Mouse (Mus musculus): ENCODE data around the gene Apol7c. TPM values are rescaled to one million over a fixed set of nuclear protein-coding genes. Genes with fewer than 3 reads are reported as not detected.
"Not testable (repeated sequence)": the region's sequence is repeated elsewhere in the genome, so short reads cannot be mapped to it uniquely, and the experiment has no call there.

The Apol7c gene
- polyA plus RNA-seq (2015; fragmentation: Nextera tagmentation; extraction: Ambion mirVana): 3.1 and 3.5 TPM in 2 replicates

GRCm38 (mm10) chr15:77533216-77533615, at the start of gene Apol7c:
Gene Apol7c (minus strand): TSS chr15:77533316.
- Histone ChIP-seq H3K4me3 (replicated peaks) (no peak within 1 kb of the TSS), H3K4me1 (replicated peaks) (no peaks in the 10 kb centered on the region), H3K27ac (no peak within 1 kb of the TSS), H3K36me3 (no peaks in the 10 kb centered on the region), H3K9ac (no peak within 1 kb of the TSS), H3K9me3 (no peaks in the 10 kb centered on the region), H3K4me2 (replicated peaks) (no peak within 1 kb of the TSS), H3K27me3 (replicated peaks) (no peaks in the 10 kb centered on the region)
- ATAC-seq: no peak

- Histone ChIP-seq H3K27me3 (replicated peaks) (no peaks in the 10 kb centered on the region), H3K4me2 (replicated peaks) (no peak overlapping the region), H3K9me3 (no peaks in the 10 kb centered on the region), H3K9ac (no peak overlapping the region), H3K4me3 (replicated peaks) (no peak overlapping the region), H3K36me3 (no peaks in the 10 kb centered on the region), H3K27ac (no peak overlapping the region), H3K4me1 (replicated peaks) (no peaks in the 10 kb centered on the region)
- 39% methylated on average over 1 of the region's 1 CpGs for WGBS
- ATAC-seq: no peak
Measured at GRCm38 (mm10) chr15:77581681-77582080, 48.6 kb upstream of the Apol7c start.

GRCm38 (mm10) chr15:77579311-77579710, 46.2 kb upstream of the Apol7c start:
- Histone ChIP-seq H3K4me2 (replicated peaks) (no peak overlapping the region), H3K27me3 (replicated peaks) (no peaks in the 10 kb centered on the region), H3K27ac (no peak overlapping the region), H3K4me1 (replicated peaks) (no peaks in the 10 kb centered on the region), H3K9me3 (no peaks in the 10 kb centered on the region), H3K36me3 (no peaks in the 10 kb centered on the region), H3K9ac (no peak overlapping the region), H3K4me3 (replicated peaks) (no peak overlapping the region)
- ATAC-seq: no peak
- WGBS: 84% methylated on average over 4 of the region's 4 CpGs

GRCm38 (mm10) chr15:77578801-77579200, 45.7 kb upstream of the Apol7c start:
- no peak overlapping the region for H3K4me3 ChIP-seq (replicated peaks)
- 95% methylated on average over 2 of the region's 2 CpGs for WGBS
- H3K4me2 ChIP-seq (replicated peaks): no peak overlapping the region
- H3K27me3 ChIP-seq (replicated peaks): no peaks in the 10 kb centered on the region
- no peaks in the 10 kb centered on the region for H3K9me3 ChIP-seq
- H3K27ac ChIP-seq: no peak overlapping the region
- no peaks in the 10 kb centered on the region for H3K36me3 ChIP-seq
- ATAC-seq: no peak
- H3K4me1 ChIP-seq (replicated peaks): no peaks in the 10 kb centered on the region
- H3K9ac ChIP-seq: no peak overlapping the region

- no peaks in the 10 kb centered on the region for H3K9me3 ChIP-seq
- H3K9ac ChIP-seq: no peak overlapping the region
- no peak overlapping the region for H3K4me3 ChIP-seq (replicated peaks)
- no peaks in the 10 kb centered on the region for H3K4me1 ChIP-seq (replicated peaks)
- no peaks in the 10 kb centered on the region for H3K36me3 ChIP-seq
- H3K4me2 ChIP-seq (replicated peaks): no peak overlapping the region
- no peaks in the 10 kb centered on the region for H3K27me3 ChIP-seq (replicated peaks)
- no peak overlapping the region for H3K27ac ChIP-seq
- no peak for ATAC-seq
Measured at GRCm38 (mm10) chr15:77563219-77563618, 30.1 kb upstream of the Apol7c start.

GRCm38 (mm10) chr15:77561792-77562191, 28.7 kb upstream of the Apol7c start, which contains the start of gene 1700025B11Rik:
Gene 1700025B11Rik (minus strand): TSS chr15:77561892.
- no peaks in the 10 kb centered on the region for H3K9me3 ChIP-seq
- H3K27me3 ChIP-seq (replicated peaks): no peaks in the 10 kb centered on the region
- no peak within 1 kb of the TSS for H3K4me2 ChIP-seq (replicated peaks)
- ATAC-seq: no peak
- H3K9ac ChIP-seq: no peak within 1 kb of the TSS
- H3K4me3 ChIP-seq (replicated peaks): no peak within 1 kb of the TSS
- H3K27ac ChIP-seq: no peak within 1 kb of the TSS
- no peaks in the 10 kb centered on the region for H3K36me3 ChIP-seq
- no peaks in the 10 kb centered on the region for H3K4me1 ChIP-seq (replicated peaks)

GRCm38 (mm10) chr15:77539221-77539620, 6.1 kb upstream of the Apol7c start:
- not testable (repeated sequence) for H3K9ac ChIP-seq; H3K36me3 ChIP-seq; H3K4me2 ChIP-seq (replicated peaks); H3K4me3 ChIP-seq (replicated peaks); H3K4me1 ChIP-seq (replicated peaks); ATAC-seq; H3K27me3 ChIP-seq (replicated peaks); H3K9me3 ChIP-seq; H3K27ac ChIP-seq
- WGBS: 38% methylated on average over 1 of the region's 1 CpGs

GRCm38 (mm10) chr15:77523186-77523843, 9.8 kb downstream of the Apol7c start:
- H3K36me3 ChIP-seq; H3K4me1 ChIP-seq (replicated peaks); H3K9ac ChIP-seq; H3K4me3 ChIP-seq (replicated peaks); H3K27ac ChIP-seq; H3K9me3 ChIP-seq; H3K4me2 ChIP-seq (replicated peaks); H3K27me3 ChIP-seq (replicated peaks): not testable (repeated sequence)
- WGBS: 12% methylated on average over 6 of the region's 6 CpGs
- peak; percentile 69 for ATAC-seq

GRCm38 (mm10) chr15:77520596-77520995, 12.5 kb downstream of the Apol7c start:
- H3K4me3 ChIP-seq (replicated peaks); H3K4me1 ChIP-seq (replicated peaks); H3K9me3 ChIP-seq; ATAC-seq; H3K9ac ChIP-seq; H3K27ac ChIP-seq; H3K36me3 ChIP-seq; H3K27me3 ChIP-seq (replicated peaks); H3K4me2 ChIP-seq (replicated peaks): not testable (repeated sequence)
- 49% methylated on average over 4 of the region's 4 CpGs for WGBS

GRCm38 (mm10) chr15:77507966-77508365, 25.1 kb downstream of the Apol7c start, which contains the start of gene Apol11a:
Gene Apol11a (plus strand): TSS chr15:77508271.
- H3K4me3 ChIP-seq (replicated peaks); H3K27ac ChIP-seq; H3K9ac ChIP-seq; H3K36me3 ChIP-seq; ATAC-seq; H3K4me1 ChIP-seq (replicated peaks); H3K9me3 ChIP-seq; H3K27me3 ChIP-seq (replicated peaks); H3K4me2 ChIP-seq (replicated peaks): not testable (repeated sequence)

GRCm38 (mm10) chr15:77494694-77495093, 38.4 kb downstream of the Apol7c start:
- H3K4me1 ChIP-seq (replicated peaks); H3K9me3 ChIP-seq; H3K4me2 ChIP-seq (replicated peaks); ATAC-seq; H3K4me3 ChIP-seq (replicated peaks); H3K36me3 ChIP-seq; H3K27ac ChIP-seq; H3K27me3 ChIP-seq (replicated peaks); H3K9ac ChIP-seq: not testable (repeated sequence)
- 75% methylated on average over 1 of the region's 1 CpGs for WGBS

- H3K9ac ChIP-seq; H3K27ac ChIP-seq; H3K27me3 ChIP-seq (replicated peaks); H3K4me2 ChIP-seq (replicated peaks); H3K9me3 ChIP-seq; H3K4me3 ChIP-seq (replicated peaks); ATAC-seq; H3K4me1 ChIP-seq (replicated peaks); H3K36me3 ChIP-seq: not testable (repeated sequence)
- WGBS: no CpG with 5 or more reads among the region's 1 CpGs
Measured at GRCm38 (mm10) chr15:77493181-77493580, 39.9 kb downstream of the Apol7c start.

GRCm38 (mm10) chr15:77482140-77482794, 50.8 kb downstream of the Apol7c start:
- Histone ChIP-seq H3K9me3 (no peaks in the 10 kb centered on the region), H3K9ac (no peak overlapping the region), H3K27me3 (replicated peaks) (no peaks in the 10 kb centered on the region), H3K36me3 (no peaks in the 10 kb centered on the region), H3K4me2 (replicated peaks) (peak overlapping the region; percentile 33; the same call in 1 of the 2 replicates), H3K27ac (peak overlapping the region; percentile 79), H3K4me3 (replicated peaks) (no peak overlapping the region), H3K4me1 (replicated peaks) (0 out of 2 replicates have a peak, but pooled peaks cover 2% of the 10 kb centered on the region)
- peak; percentile 95 for ATAC-seq
- WGBS: 59% methylated on average over 4 of the region's 4 CpGs
